Mouse (Mus musculus): ENCODE results near the gene Nlrp6.

GRCm38 (mm10) chr7:140960026-140960425 lies 39.3 kb downstream of the Nlrp6 start:
- no peak for TF ChIP-seq CTCF (IDR thresholded peaks at IDR 0.05; ENCODE audit: low read depth)
- TF ChIP-seq EP300 (IDR thresholded peaks at IDR 0.05; ENCODE audit: low read depth) = no peak
